Mouse (Mus musculus): Measurements from ENCODE around the gene Gga1.

GRCm38 (mm10) chr15:78940325-78940724 is 63.3 kb downstream of the Gga1 start:
- no peak for TF ChIP-seq POLR2A (IDR thresholded peaks at IDR 0.05; ENCODE audit: insufficient read depth, low read depth, low read length)
- TF ChIP-seq CTCF (IDR thresholded peaks at IDR 0.05) = no peak
- TF ChIP-seq EP300 (IDR thresholded peaks at IDR 0.05; ENCODE audit: insufficient read depth, low read depth, low read length) = no peak

All from heart, adult 2 months (tissue).